Comparison of ENCODE assay signal across 24 mouse cellular contexts in the genomic region with DNA sequence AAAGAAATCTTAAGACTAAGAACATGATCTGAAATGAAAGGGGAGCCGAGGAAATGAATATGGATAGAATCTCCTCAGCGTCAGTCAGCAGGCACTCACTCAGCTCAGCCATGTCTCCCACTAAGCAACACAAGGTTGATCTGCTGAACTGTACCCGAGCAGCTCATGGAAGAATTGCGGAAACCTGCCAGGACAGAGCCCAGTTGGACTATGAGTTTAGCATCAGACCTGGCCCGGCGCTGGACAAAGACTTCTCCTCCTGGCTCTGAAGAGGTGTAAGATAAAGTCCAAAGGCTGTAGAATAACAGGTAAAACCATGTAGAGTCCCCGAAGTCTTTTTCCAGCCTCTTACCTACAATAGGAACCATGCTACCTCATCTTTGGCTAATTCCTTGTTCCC. TPM values are rescaled to one million over a fixed set of nuclear protein-coding genes. Genes with fewer than 3 reads are reported as not detected.
DNase-seq lines count a peak whose midpoint lies in the region; ATAC-seq and TF ChIP-seq lines count a peak whose summit lies in the region.
"Had no signal": no experiment of that assay in that cellular context is flagged by ENCODE, and none has a peak within 500 bp of the region (broad histone marks: within the 10 kb centered on the region; RNA-seq: fewer than 3 reads in every experiment).

No protein-coding gene starts in this region.

- H3K9me3 ChIP-seq in kidney, embryonic 16.5 days (ENCODE audit: low read length) = no peaks in the 10 kb centered on the region
- no peaks in the 10 kb centered on the region for H3K9me3 ChIP-seq in liver, postnatal 0 days (ENCODE audit: low read length)
- no peaks in the 10 kb centered on the region for H3K9me3 ChIP-seq in liver, embryonic 12.5 days (replicated peaks)
- H3K9me3 ChIP-seq: embryonic facial prominence, embryonic 12.5 days; forebrain, embryonic 12.5 days; hindbrain, embryonic 12.5 days had no signal

- no peaks in the 10 kb centered on the region for H3K4me1 ChIP-seq in kidney, embryonic 16.5 days (ENCODE audit: insufficient read depth, low read length)
- H3K4me1 ChIP-seq in liver, postnatal 0 days (ENCODE audit: insufficient read depth) = peaks cover 22% of the 10 kb centered on the region
- peaks cover 5% of the 10 kb centered on the region; the same call in 1 of the 2 replicates for H3K4me1 ChIP-seq in liver, embryonic 12.5 days
- H3K4me1 ChIP-seq: embryonic facial prominence, embryonic 12.5 days; forebrain, embryonic 12.5 days; hindbrain, embryonic 12.5 days had no signal

- TF ChIP-seq CTCF in liver, postnatal 0 days (IDR thresholded peaks at IDR 0.05; ENCODE audit: low read depth) = no peak
- TF ChIP-seq CTCF in layer of hippocampus, adult 2 months (conservative IDR thresholded peaks at IDR 0.05) = no peak

- H3K36me3 ChIP-seq in kidney, embryonic 16.5 days (ENCODE audit: insufficient read depth, low read length) = no peaks in the 10 kb centered on the region
- H3K36me3 ChIP-seq in liver, postnatal 0 days (replicated peaks; ENCODE audit: insufficient read depth, low read length) = no peaks in the 10 kb centered on the region
- no peaks in the 10 kb centered on the region for H3K36me3 ChIP-seq in liver, embryonic 12.5 days
- H3K36me3 ChIP-seq: embryonic facial prominence, embryonic 12.5 days; forebrain, embryonic 12.5 days; hindbrain, embryonic 12.5 days had no signal

- H3K27me3 ChIP-seq in kidney, embryonic 16.5 days (ENCODE audit: insufficient read depth, low read length) = no peaks in the 10 kb centered on the region
- no peaks in the 10 kb centered on the region for H3K27me3 ChIP-seq in liver, postnatal 0 days (ENCODE audit: insufficient read depth, low read length)
- no peaks in the 10 kb centered on the region; the same call in 1 of the 2 replicates for H3K27me3 ChIP-seq in liver, embryonic 12.5 days (replicated peaks)
- H3K27me3 ChIP-seq: embryonic facial prominence, embryonic 12.5 days; forebrain, embryonic 12.5 days; hindbrain, embryonic 12.5 days had no signal

- no peak for TF ChIP-seq EP300 in liver, postnatal 0 days (IDR thresholded peaks at IDR 0.05; ENCODE audit: low read depth)

- DNase-seq in kidney, adult 11 months = peak; percentile 86
- DNase-seq in liver, postnatal 0 days = no peak
- peak; percentile 78 to 90 for DNase-seq in kidney, postnatal 25 days
- DNase-seq in layer of hippocampus, adult 2 months (ENCODE audit: low spot score in 2 of 2) = no peak
- no peak for DNase-seq in spleen, adult 18-20 months
- DNase-seq: adrenal gland, postnatal 14 days; cerebellum, adult 11-12 months; cerebellum, adult 9-10 months; cerebellum, postnatal 25 days; gastrocnemius, postnatal 10 days; heart, adult 2 months; heart, postnatal 10 days; heart, postnatal 4 days had no signal

- H3K9ac ChIP-seq in kidney, embryonic 16.5 days (replicated peaks; ENCODE audit: low read length) = no peak overlapping the region
- H3K9ac ChIP-seq in liver, postnatal 0 days (replicated peaks) = no peak overlapping the region
- no peak overlapping the region for H3K9ac ChIP-seq in liver, embryonic 12.5 days
- H3K9ac ChIP-seq: embryonic facial prominence, embryonic 12.5 days; forebrain, embryonic 12.5 days; hindbrain, embryonic 12.5 days had no signal

- no peak overlapping the region for H3K4me2 ChIP-seq in kidney, embryonic 16.5 days (replicated peaks; ENCODE audit: low read depth, low read length)
- H3K4me2 ChIP-seq in liver, postnatal 0 days (ENCODE audit: low read depth, low read length) = no peak overlapping the region
- H3K4me2 ChIP-seq in liver, embryonic 12.5 days = no peak overlapping the region
- H3K4me2 ChIP-seq: embryonic facial prominence, embryonic 12.5 days; forebrain, embryonic 12.5 days; hindbrain, embryonic 12.5 days had no signal

- 89% methylated on average over 7 of the region's 7 CpGs for WGBS in kidney, embryonic 16.5 days
- WGBS in liver, postnatal 0 days (ENCODE audit: insufficient replicate concordance) = 73% methylated on average over 7 of the region's 7 CpGs
- 71% methylated on average over 7 of the region's 7 CpGs for WGBS in liver, embryonic 12.5 days (ENCODE audit: insufficient replicate concordance)

- H3K4me3 ChIP-seq in kidney, embryonic 16.5 days (ENCODE audit: low read length) = no peak overlapping the region
- H3K4me3 ChIP-seq in liver, postnatal 0 days (ENCODE audit: low read depth, low read length) = no peak overlapping the region
- H3K4me3 ChIP-seq in liver, embryonic 12.5 days = no peak overlapping the region
- no peak overlapping the region for H3K4me3 ChIP-seq in layer of hippocampus, adult 2 months
- H3K4me3 ChIP-seq: embryonic facial prominence, embryonic 12.5 days; forebrain, embryonic 12.5 days; heart, adult 2 months; hindbrain, embryonic 12.5 days had no signal

- no peak for ATAC-seq in kidney, embryonic 16.5 days (ENCODE audit: low FRiP score, low TSS enrichment)
- ATAC-seq in liver, postnatal 0 days = no peak
- ATAC-seq in liver, embryonic 12.5 days = no peak
- ATAC-seq: activated CD4-positive, CD25-positive, alpha-beta regulatory T cell, adult 4 months; forebrain, embryonic 16.5 days; Patski had no signal

- H3K27ac ChIP-seq in kidney, embryonic 16.5 days (ENCODE audit: low read length) = no peak overlapping the region
- H3K27ac ChIP-seq in liver, postnatal 0 days (ENCODE audit: low read depth) = 0 out of 2 replicates have a peak overlapping the region, but pooled peaks have one; percentile 6
- no peak overlapping the region for H3K27ac ChIP-seq in liver, embryonic 12.5 days
- H3K27ac ChIP-seq in layer of hippocampus, adult 2 months = no peak overlapping the region
- H3K27ac ChIP-seq: embryonic facial prominence, embryonic 12.5 days; forebrain, embryonic 12.5 days; heart, adult 2 months; hindbrain, embryonic 12.5 days had no signal

RNA-seq across cellular contexts. Expression of gene Abcc12, which starts 17.2 kb away (rescaled TPM):
- 0.05 and 0.06 TPM in 2 replicates for polyA plus RNA-seq in kidney, embryonic 16.5 days (2015; fragmentation: Nextera tagmentation; extraction: Ambion mirVana)
- not detected in 2 replicates for polyA plus RNA-seq in liver, postnatal 0 days (2015; fragmentation: Nextera tagmentation; extraction: Ambion mirVana)
- polyA plus RNA-seq in liver, embryonic 12.5 days (2016; fragmentation: Nextera tagmentation; extraction: Ambion mirVana) = not detected in 2 replicates
- total RNA-seq in layer of hippocampus, adult 2 months (2021) = under 1 TPM; 0.36 to 0.47 TPM
- total RNA-seq: adrenal gland, adult 18-20 months; CH12.LX; heart, adult 2 months had no signal
- polyA plus RNA-seq: activated CD4-positive, CD25-positive, alpha-beta regulatory T cell, adult 4 months; forebrain, embryonic 12.5 days; heart, embryonic 14.5 days had no signal

RNA-seq across cellular contexts. Expression of gene Lonp2, which starts 26.2 kb away (rescaled TPM):
- 74.9 and 77.6 TPM in 2 replicates for polyA plus RNA-seq in kidney, embryonic 16.5 days (2015; fragmentation: Nextera tagmentation; extraction: Ambion mirVana)
- polyA plus RNA-seq in liver, postnatal 0 days (2015; fragmentation: Nextera tagmentation; extraction: Ambion mirVana) = 76.2 and 77.8 TPM in 2 replicates
- 40.1 and 42.8 TPM in 2 replicates for polyA plus RNA-seq in liver, embryonic 12.5 days (2016; fragmentation: Nextera tagmentation; extraction: Ambion mirVana)
- 10 to 100 TPM; 82.4 to 84.2 TPM for total RNA-seq in layer of hippocampus, adult 2 months (2021)

Comparison
In these comparisons a context has a peak if more than half of its experiments do, and no peak if none do; other contexts are left out.
1. DNase-seq: peak in kidney, adult 11 months (single experiment) and kidney, postnatal 25 days (2 of 2); none in liver, postnatal 0 days (single experiment), layer of hippocampus, adult 2 months (0 of 2) and spleen, adult 18-20 months (0 of 2).